Mouse (Mus musculus) heart, postnatal 25 days (tissue): ENCODE results near the gene Polr2a. TPM values are rescaled to one million over a fixed set of nuclear protein-coding genes. Genes with fewer than 3 reads are reported as not detected.

Experiments
- DNase-seq: peaks from one replicate; pipeline ENCODE4 v3.0.0; 2022; ENCODE audit warnings: low spot score
- intact Hi-C: fragments of 180-260 bp; cut with DNase I; formaldehyde crosslinking; loops from one replicate; pipeline ENCODE4 v1.15.1; 2025
- total RNA-seq, 2 experiments: library from RNA; stranded (reverse); gene quantifications; 2 replicates each; pipeline ENCODE4 v1.2.3; 2021

Polr2a gene
- 10 to 100 TPM; 28.6 to 30.4 TPM for total RNA-seq

- intact Hi-C loops = no loop called here
- DNase-seq = peak; percentile 96
Observed at GRCm38 (mm10) chr11:69758478-69758970, at the start of gene Polr2a. Gene Polr2a, minus strand, starts transcription at chr11:69758637.

GRCm38 (mm10) chr11:69807641-69808040 lies 49.2 kb upstream of the Polr2a start:
- DNase-seq = no peak
- intact Hi-C loops = no loop called here

GRCm38 (mm10) chr11:69806378-69806777 lies 47.9 kb upstream of the Polr2a start:
- DNase-seq = no peak
- intact Hi-C loops = no loop called here

- intact Hi-C loops = no loop called here
- DNase-seq = no peak
Observed at GRCm38 (mm10) chr11:69804972-69805909, 46.8 kb upstream of the Polr2a start, which contains the start of gene Tmem102. Gene Tmem102, minus strand, starts transcription at chr11:69805624.

GRCm38 (mm10) chr11:69804652-69804940 lies 46.2 kb upstream of the Polr2a start:
- DNase-seq = peak; percentile 38

GRCm38 (mm10) chr11:69803786-69804651 lies 45.6 kb upstream of the Polr2a start:
- peak; percentile 68 for DNase-seq
- intact Hi-C loops = loop anchor here (2.0 kb wide), 2 partner anchors 37 to 73 kb away; no protein-coding TSS in a partner anchor

More at GRCm38 (mm10) chr11:69804652-69804940, 46.2 kb upstream of the Polr2a start:
- intact Hi-C loops = no loop called here

GRCm38 (mm10) chr11:69803328-69803727 lies 44.9 kb upstream of the Polr2a start:
- intact Hi-C loops = loop anchor here (2.0 kb wide), 2 partner anchors 37 to 73 kb away; no protein-coding TSS in a partner anchor
- no peak for DNase-seq

GRCm38 (mm10) chr11:69802648-69803105 lies 44.2 kb upstream of the Polr2a start:
- peak; percentile 85 for DNase-seq
- intact Hi-C loops = loop anchor here (2.0 kb wide), 2 partner anchors 36 to 74 kb away; no protein-coding TSS in a partner anchor

GRCm38 (mm10) chr11:69801379-69801977 lies 43.0 kb upstream of the Polr2a start, which contains the start of gene Fgf11:
Gene Fgf11, minus strand, starts transcription at chr11:69801857.
- DNase-seq = no peak
- intact Hi-C loops = no loop called here

- intact Hi-C loops = no loop called here
- no peak for DNase-seq
Observed at GRCm38 (mm10) chr11:69800392-69801197, 42.2 kb upstream of the Polr2a start.

GRCm38 (mm10) chr11:69800138-69800391 lies 41.6 kb upstream of the Polr2a start:
- DNase-seq = no peak
- intact Hi-C loops = no loop called here

GRCm38 (mm10) chr11:69799394-69800137 lies 41.1 kb upstream of the Polr2a start:
- no peak for DNase-seq
- intact Hi-C loops = loop anchor here (2.0 to 5.0 kb wide), 2 partner anchors 37 to 102 kb away; partner anchors contain the start of genes Nlgn2, Tnfsf12 and Tnfsfm13

GRCm38 (mm10) chr11:69797924-69798323 lies 39.5 kb upstream of the Polr2a start:
- DNase-seq = no peak
- intact Hi-C loops = loop anchor here (2.0 to 5.0 kb wide), 2 partner anchors 39 to 101 kb away; partner anchors contain the start of genes Nlgn2, Tnfsf12 and Tnfsfm13

- DNase-seq = no peak
- intact Hi-C loops = loop anchor here (5.0 kb wide), 1 partner anchor 99 kb away; the partner anchor contains the start of genes Tnfsf12 and Tnfsfm13
Observed at GRCm38 (mm10) chr11:69795983-69796435, 37.6 kb upstream of the Polr2a start.

- peak; percentile 94 for DNase-seq
- intact Hi-C loops = loop anchor here (5.0 kb wide), 1 partner anchor 98 kb away; the partner anchor contains the start of genes Tnfsf12 and Tnfsfm13
Observed at GRCm38 (mm10) chr11:69795168-69795982, 36.9 kb upstream of the Polr2a start, which contains the start of gene Chrnb1. Gene Chrnb1, minus strand, starts transcription at chr11:69795943.

GRCm38 (mm10) chr11:69793429-69793828 lies 35.0 kb upstream of the Polr2a start:
- intact Hi-C loops = no loop called here
- DNase-seq = no peak

GRCm38 (mm10) chr11:69791420-69791819 lies 33.0 kb upstream of the Polr2a start:
- no peak for DNase-seq
- intact Hi-C loops = no loop called here
